Mouse (Mus musculus): ENCODE measurements around the gene Olfr1510. TPM values are rescaled to one million over a fixed set of nuclear protein-coding genes. Genes with fewer than 3 reads are reported as not detected.

Olfr1510 gene
- polyA plus RNA-seq (2012; fragmentation: generic; extraction: Trizol), result not detected

DNA sequence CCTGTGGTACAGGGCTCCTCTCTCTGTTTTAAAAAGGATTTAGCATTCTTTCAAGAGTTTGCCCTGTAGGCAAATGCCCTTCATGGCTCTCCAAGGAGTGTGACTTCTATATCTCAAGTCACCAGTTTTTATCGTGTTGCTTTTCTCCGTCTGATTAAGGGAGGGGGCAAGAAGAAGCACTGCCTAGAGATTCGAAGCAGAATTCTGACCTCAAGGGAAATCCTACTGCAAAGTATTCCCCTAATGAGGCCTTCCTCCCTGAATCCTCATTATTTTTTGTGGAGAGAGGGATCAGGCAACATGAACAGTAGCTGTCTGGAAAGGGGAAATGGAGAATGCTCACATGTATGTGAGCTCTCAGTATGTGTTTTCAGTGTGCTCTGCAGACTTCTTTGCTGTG is at the start of gene Olfr1510:
Olfr1510 (minus strand) TSS at position 101 of the 400 bp plus-strand sequence.

DNA sequence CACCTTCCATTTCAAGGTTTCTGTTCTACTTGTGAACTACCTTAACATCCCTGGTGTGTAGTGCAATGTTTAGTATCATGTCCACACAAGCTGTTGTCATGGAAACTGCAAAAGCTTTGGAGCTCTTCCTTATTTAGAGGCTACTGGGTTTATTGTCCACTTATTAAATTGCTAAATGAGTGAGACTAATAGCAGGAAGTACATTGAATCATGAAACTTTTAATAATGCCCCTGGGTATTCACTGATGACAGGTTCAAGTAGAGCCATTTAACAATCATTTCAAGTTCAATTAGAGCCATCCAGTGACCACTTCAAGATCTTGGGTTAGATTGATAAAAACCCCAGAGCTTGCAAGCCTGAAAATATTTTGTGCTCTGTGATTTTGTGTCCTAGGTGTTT is 28.5 kb upstream of the Olfr1510 start, which contains the start of gene Olfr1509:
Olfr1509 (plus strand) TSS at position 301 of the 400 bp plus-strand sequence.

DNA sequence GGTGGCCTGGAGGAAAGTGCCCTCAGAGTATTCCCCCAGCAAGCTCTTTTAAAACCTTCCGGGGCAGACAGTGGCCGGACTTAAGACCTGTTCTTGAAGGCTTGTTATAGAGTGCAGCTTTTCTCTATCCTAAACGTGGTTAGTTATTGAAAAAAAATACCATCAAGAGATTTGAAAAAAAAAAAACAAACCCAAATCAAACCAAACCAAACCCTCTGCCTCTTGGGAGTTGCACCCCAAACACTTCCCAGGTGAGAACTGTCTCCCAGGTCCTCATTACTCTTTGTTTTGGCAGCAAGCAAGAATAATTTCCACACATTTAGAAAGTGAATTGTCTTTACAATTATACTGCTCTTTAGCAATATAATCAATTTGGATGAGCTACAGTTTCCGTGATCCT is 16.9 kb downstream of the Olfr1510 start, which contains the start of gene Olfr1511:
Olfr1511 (minus strand) TSS at position 101 of the 400 bp plus-strand sequence.

DNA sequence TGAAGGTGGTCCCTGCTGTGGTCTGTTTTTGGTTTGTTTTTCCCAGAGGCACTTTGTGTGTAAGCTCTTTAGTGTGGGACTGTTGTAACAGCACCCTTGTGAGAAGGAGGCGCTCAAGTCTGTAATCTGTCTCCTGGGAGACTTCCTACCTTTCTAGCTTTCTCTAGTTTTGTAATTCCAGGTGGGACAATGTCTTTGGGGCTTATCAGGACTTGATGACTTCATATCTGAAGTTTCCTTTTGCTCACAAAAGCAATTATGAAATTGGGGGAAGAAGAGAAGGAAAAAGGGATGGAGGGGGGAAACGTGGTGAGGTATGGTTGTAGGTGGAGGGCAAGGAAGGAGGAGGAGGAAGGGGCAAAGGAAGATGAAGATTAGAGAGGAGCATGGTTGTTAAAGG is 35.1 kb downstream of the Olfr1510 start, which contains the start of gene Olfr1512:
Olfr1512 (minus strand) TSS at position 101 of the 400 bp plus-strand sequence.

Other genes starting within 250 kb of the Olfr1510 start
- gene Supt16, start 217.0 kb downstream of the Olfr1510 start, polyA plus RNA-seq (2012; fragmentation: generic; extraction: Trizol), result 10 to 100 TPM in 1 of 2 experiments, 1 to 10 TPM in 1; 1.1 to 10.2 TPM
- 10 to 100 TPM in 1 of 2 experiments, 1 to 10 TPM in 1; 6.0 to 32.5 TPM for gene Chd8, start 156.6 kb downstream of the Olfr1510 start, polyA plus RNA-seq (2012; fragmentation: generic; extraction: Trizol)
- gene Tox4, start 135.2 kb downstream of the Olfr1510 start, polyA plus RNA-seq (2012; fragmentation: generic; extraction: Trizol), result 10 to 100 TPM in 1 of 2 experiments, 1 to 10 TPM in 1; 5.0 to 17.1 TPM
- gene Rab2b, start 134.8 kb downstream of the Olfr1510 start, polyA plus RNA-seq (2012; fragmentation: generic; extraction: Trizol), result 10 to 100 TPM in 1 of 2 experiments, under 1 TPM in 1; 0.42 to 11.7 TPM
- 10 to 100 TPM; 14.4 to 24.7 TPM for gene Mettl3, start 109.2 kb downstream of the Olfr1510 start, polyA plus RNA-seq (2012; fragmentation: generic; extraction: Trizol)
- gene Sall2, start 85.6 kb downstream of the Olfr1510 start, polyA plus RNA-seq (2012; fragmentation: generic; extraction: Trizol), result 1 to 10 TPM; 1.4 to 6.9 TPM
- not detected for gene Olfr1513, start 58.0 kb downstream of the Olfr1510 start, polyA plus RNA-seq (2012; fragmentation: generic; extraction: Trizol)
- gene Olfr1512, start 35.2 kb downstream of the Olfr1510 start, polyA plus RNA-seq (2012; fragmentation: generic; extraction: Trizol), result not detected
- not detected for gene Olfr1511, start 17.0 kb downstream of the Olfr1510 start, polyA plus RNA-seq (2012; fragmentation: generic; extraction: Trizol)
- not detected for gene Olfr1509, start 28.6 kb upstream of the Olfr1510 start, polyA plus RNA-seq (2012; fragmentation: generic; extraction: Trizol)
- gene Olfr1508, start 53.1 kb upstream of the Olfr1510 start, polyA plus RNA-seq (2012; fragmentation: generic; extraction: Trizol), result not detected
- gene Olfr1507, start 81.4 kb upstream of the Olfr1510 start, polyA plus RNA-seq (2012; fragmentation: generic; extraction: Trizol), result not detected